10 mouse cellular contexts compared by ENCODE assay signal in genomic region chr16:17922163-17922538, GRCm38 (mm10). TPM values are rescaled to one million over a fixed set of nuclear protein-coding genes. Genes with fewer than 3 reads are reported as not detected.
DNase-seq lines count a peak whose midpoint lies in the region; ATAC-seq lines count a peak whose summit lies in the region.
"Had no signal": no experiment of that assay in that cellular context is flagged by ENCODE, and none has a peak within 500 bp of the region (broad histone marks: within the 10 kb centered on the region; RNA-seq: fewer than 3 reads in every experiment).

No protein-coding gene starts in this region.

- H3K27ac ChIP-seq in heart, embryonic 10.5 days: peak overlapping the region; percentile 93
- H3K27ac ChIP-seq in embryonic facial prominence, embryonic 15.5 days (replicated peaks): peak overlapping the region; percentile 89
- H3K27ac ChIP-seq in limb, embryonic 10.5 days: peak overlapping the region; percentile 93
- peak overlapping the region; percentile 89 for H3K27ac ChIP-seq in neural tube, embryonic 13.5 days (replicated peaks)

- ATAC-seq in CD4-positive, CD25-positive, alpha-beta regulatory T cell, adult 4 months: peak; percentile 1
- ATAC-seq in embryonic facial prominence, embryonic 15.5 days (ENCODE audit: insufficient number of reproducible peaks, low FRiP score, low TSS enrichment, low read depth): no peak
- peak; percentile 26 for ATAC-seq in neural tube, embryonic 13.5 days (ENCODE audit: low read depth)

- peaks cover 21% of the 10 kb centered on the region for H3K36me3 ChIP-seq in heart, embryonic 10.5 days
- H3K36me3 ChIP-seq in embryonic facial prominence, embryonic 15.5 days: peaks cover 18% of the 10 kb centered on the region
- peaks cover 24% of the 10 kb centered on the region for H3K36me3 ChIP-seq in limb, embryonic 10.5 days
- H3K36me3 ChIP-seq in neural tube, embryonic 13.5 days: peaks cover 19% of the 10 kb centered on the region

- H3K9ac ChIP-seq in embryonic facial prominence, embryonic 15.5 days: peak overlapping the region; percentile 88
- peak overlapping the region; percentile 92 for H3K9ac ChIP-seq in neural tube, embryonic 13.5 days

- peaks cover 43% of the 10 kb centered on the region for H3K27me3 ChIP-seq in heart, embryonic 10.5 days (ENCODE audit: insufficient read depth, poor library complexity, severe bottlenecking)
- H3K27me3 ChIP-seq in embryonic facial prominence, embryonic 15.5 days: peaks cover 34% of the 10 kb centered on the region
- peaks cover 39% of the 10 kb centered on the region for H3K27me3 ChIP-seq in limb, embryonic 10.5 days (ENCODE audit: low read depth, poor library complexity, severe bottlenecking)
- peaks cover 37% of the 10 kb centered on the region for H3K27me3 ChIP-seq in neural tube, embryonic 13.5 days

- intact Hi-C loops in heart, postnatal 14 days (cut with DNase I): no loop called here
- intact Hi-C loops in gastrocnemius, postnatal 14 days (cut with DNase I; ENCODE audit: low total_unique reads): no loop called here

- H3K4me1 ChIP-seq in heart, embryonic 10.5 days: peaks cover 32% of the 10 kb centered on the region
- H3K4me1 ChIP-seq in embryonic facial prominence, embryonic 15.5 days: peaks cover 32% of the 10 kb centered on the region
- peaks cover 38% of the 10 kb centered on the region for H3K4me1 ChIP-seq in limb, embryonic 10.5 days
- H3K4me1 ChIP-seq in neural tube, embryonic 13.5 days (replicated peaks): peaks cover 47% of the 10 kb centered on the region

- 1% methylated on average over 14 of the region's 14 CpGs for WGBS in heart, embryonic 10.5 days
- WGBS in embryonic facial prominence, embryonic 15.5 days: under 1% methylated on average over 14 of the region's 14 CpGs
- 1% methylated on average over 14 of the region's 14 CpGs for WGBS in limb, embryonic 10.5 days
- under 1% methylated on average over 14 of the region's 14 CpGs for WGBS in neural tube, embryonic 13.5 days

- H3K4me3 ChIP-seq in heart, embryonic 10.5 days: peak overlapping the region; percentile 82
- peak overlapping the region; percentile 79 for H3K4me3 ChIP-seq in embryonic facial prominence, embryonic 15.5 days (replicated peaks)
- H3K4me3 ChIP-seq in limb, embryonic 10.5 days: peak overlapping the region; percentile 87
- peak overlapping the region; percentile 84 for H3K4me3 ChIP-seq in neural tube, embryonic 13.5 days

- no peaks in the 10 kb centered on the region for H3K9me3 ChIP-seq in heart, embryonic 10.5 days
- H3K9me3 ChIP-seq in embryonic facial prominence, embryonic 15.5 days (replicated peaks): no peaks in the 10 kb centered on the region
- no peaks in the 10 kb centered on the region for H3K9me3 ChIP-seq in limb, embryonic 10.5 days (replicated peaks)
- no peaks in the 10 kb centered on the region for H3K9me3 ChIP-seq in neural tube, embryonic 13.5 days

- peak overlapping the region; percentile 93 for H3K4me2 ChIP-seq in embryonic facial prominence, embryonic 15.5 days (replicated peaks)
- peak overlapping the region; percentile 98 for H3K4me2 ChIP-seq in neural tube, embryonic 13.5 days

- no peak for DNase-seq in heart, embryonic 10.5 days (ENCODE audit: low spot score)
- no peak for DNase-seq in heart, postnatal 14 days
- DNase-seq in limb, embryonic 10.5 days (ENCODE audit: low spot score): no peak
- DNase-seq in embryo, embryonic 10 days (ENCODE audit: low spot score): no peak
- DNase-seq in gastrocnemius, postnatal 14 days: no peak

RNA-seq across cellular contexts. Expression of gene Slc25a1, which starts 5.9 kb away (rescaled TPM):
- 46.6 and 73.7 TPM in 2 replicates for polyA plus RNA-seq in heart, embryonic 10.5 days (2016; fragmentation: Nextera tagmentation; extraction: Ambion mirVana)
- total RNA-seq in heart, postnatal 14 days (2021): 1 to 10 TPM; 5.9 to 8.3 TPM
- 1 to 10 TPM; 7.9 to 9.5 TPM for polyA plus RNA-seq in CD4-positive, CD25-positive, alpha-beta regulatory T cell, adult 4 months (2017; shearing (Covaris generic))
- 83.0 and 83.6 TPM in 2 replicates for polyA plus RNA-seq in embryonic facial prominence, embryonic 15.5 days (2015; fragmentation: Nextera tagmentation; extraction: Ambion mirVana)
- 94.2 and 103 TPM in 2 replicates for polyA plus RNA-seq in limb, embryonic 10.5 days (2016; fragmentation: Nextera tagmentation; extraction: Ambion mirVana)
- 163 and 169 TPM in 2 replicates for polyA plus RNA-seq in neural tube, embryonic 13.5 days (2015; fragmentation: Nextera tagmentation; extraction: Ambion mirVana)
- total RNA-seq in gastrocnemius, postnatal 14 days (2021): 1 to 10 TPM; 4.9 to 7.7 TPM

RNA-seq across cellular contexts. Expression of gene Gsc2, which starts 7.3 kb away (rescaled TPM):
- 0.20 and 0.44 TPM in 2 replicates for polyA plus RNA-seq in heart, embryonic 10.5 days (2016; fragmentation: Nextera tagmentation; extraction: Ambion mirVana)
- total RNA-seq in heart, postnatal 14 days (2021): not detected
- not detected for polyA plus RNA-seq in CD4-positive, CD25-positive, alpha-beta regulatory T cell, adult 4 months (2017; shearing (Covaris generic))
- polyA plus RNA-seq in embryonic facial prominence, embryonic 15.5 days (2015; fragmentation: Nextera tagmentation; extraction: Ambion mirVana): not detected in 2 replicates
- 0.13 TPM in 1 of 2 replicates, not detected in the other for polyA plus RNA-seq in limb, embryonic 10.5 days (2016; fragmentation: Nextera tagmentation; extraction: Ambion mirVana)
- not detected in 2 replicates for polyA plus RNA-seq in neural tube, embryonic 13.5 days (2015; fragmentation: Nextera tagmentation; extraction: Ambion mirVana)
- total RNA-seq in gastrocnemius, postnatal 14 days (2021): not detected
- total RNA-seq: gastrocnemius, postnatal 36 days had no signal
- polyA plus RNA-seq: Patski had no signal

RNA-seq across cellular contexts. Expression of gene Ess2, which starts 11.0 kb away (rescaled TPM):
- polyA plus RNA-seq in heart, embryonic 10.5 days (2016; fragmentation: Nextera tagmentation; extraction: Ambion mirVana): 39.7 and 39.9 TPM in 2 replicates
- total RNA-seq in heart, postnatal 14 days (2021): 10 to 100 TPM; 11.6 to 13.3 TPM
- 10 to 100 TPM; 32.7 to 53.9 TPM for polyA plus RNA-seq in CD4-positive, CD25-positive, alpha-beta regulatory T cell, adult 4 months (2017; shearing (Covaris generic))
- 35.0 and 40.8 TPM in 2 replicates for polyA plus RNA-seq in embryonic facial prominence, embryonic 15.5 days (2015; fragmentation: Nextera tagmentation; extraction: Ambion mirVana)
- polyA plus RNA-seq in limb, embryonic 10.5 days (2016; fragmentation: Nextera tagmentation; extraction: Ambion mirVana): 56.0 and 63.4 TPM in 2 replicates
- polyA plus RNA-seq in neural tube, embryonic 13.5 days (2015; fragmentation: Nextera tagmentation; extraction: Ambion mirVana): 43.9 and 48.2 TPM in 2 replicates
- 1 to 10 TPM; 9.0 to 9.3 TPM for total RNA-seq in gastrocnemius, postnatal 14 days (2021)

RNA-seq across cellular contexts. Expression of gene Tssk2, which starts 23.7 kb away (rescaled TPM):
- polyA plus RNA-seq in heart, embryonic 10.5 days (2016; fragmentation: Nextera tagmentation; extraction: Ambion mirVana): not detected in 2 replicates
- total RNA-seq in heart, postnatal 14 days (2021): not detected
- polyA plus RNA-seq in CD4-positive, CD25-positive, alpha-beta regulatory T cell, adult 4 months (2017; shearing (Covaris generic)): not detected
- 0.12 TPM in 1 of 2 replicates, not detected in the other for polyA plus RNA-seq in embryonic facial prominence, embryonic 15.5 days (2015; fragmentation: Nextera tagmentation; extraction: Ambion mirVana)
- polyA plus RNA-seq in limb, embryonic 10.5 days (2016; fragmentation: Nextera tagmentation; extraction: Ambion mirVana): not detected in 2 replicates
- polyA plus RNA-seq in neural tube, embryonic 13.5 days (2015; fragmentation: Nextera tagmentation; extraction: Ambion mirVana): not detected in 2 replicates
- not detected for total RNA-seq in gastrocnemius, postnatal 14 days (2021)
- total RNA-seq: gastrocnemius, postnatal 36 days had no signal

RNA-seq across cellular contexts. Expression of gene Dgcr2, which starts 23.8 kb away (rescaled TPM):
- 63.7 and 69.6 TPM in 2 replicates for polyA plus RNA-seq in heart, embryonic 10.5 days (2016; fragmentation: Nextera tagmentation; extraction: Ambion mirVana)
- total RNA-seq in heart, postnatal 14 days (2021): 10 to 100 TPM; 50.9 to 52.3 TPM
- 10 to 100 TPM; 20.2 to 28.9 TPM for polyA plus RNA-seq in CD4-positive, CD25-positive, alpha-beta regulatory T cell, adult 4 months (2017; shearing (Covaris generic))
- polyA plus RNA-seq in embryonic facial prominence, embryonic 15.5 days (2015; fragmentation: Nextera tagmentation; extraction: Ambion mirVana): 86.0 and 90.2 TPM in 2 replicates
- 100 and 116 TPM in 2 replicates for polyA plus RNA-seq in limb, embryonic 10.5 days (2016; fragmentation: Nextera tagmentation; extraction: Ambion mirVana)
- polyA plus RNA-seq in neural tube, embryonic 13.5 days (2015; fragmentation: Nextera tagmentation; extraction: Ambion mirVana): 86.3 and 89.6 TPM in 2 replicates
- total RNA-seq in gastrocnemius, postnatal 14 days (2021): 10 to 100 TPM; 26.4 to 30.6 TPM
